Mouse (Mus musculus): Measurements from ENCODE around the gene Slc4a4.
"Not testable (repeated sequence)": the region's sequence is repeated elsewhere in the genome, so short reads cannot be mapped to it uniquely, and the experiment has no call there.

Slc4a4 gene

GRCm38 (mm10) chr5:88961351-88961761 lies 74.7 kb downstream of the Slc4a4 start:
- DNase-seq (ENCODE audit: low read depth), result no peak

GRCm38 (mm10) chr5:88964685-88965290 lies 78.2 kb downstream of the Slc4a4 start:
- no peak for DNase-seq (ENCODE audit: low read depth)

- no peak for DNase-seq (ENCODE audit: low read depth)
These were observed 79.9 kb downstream of the Slc4a4 start for GRCm38 (mm10) chr5:88966507-88966906.

GRCm38 (mm10) chr5:88968923-88969639 lies 82.5 kb downstream of the Slc4a4 start:
- no peak for DNase-seq (ENCODE audit: low read depth)

GRCm38 (mm10) chr5:88971554-88971953 lies 84.9 kb downstream of the Slc4a4 start:
- DNase-seq (ENCODE audit: low read depth), result no peak

GRCm38 (mm10) chr5:88972277-88972676 lies 85.7 kb downstream of the Slc4a4 start:
- DNase-seq (ENCODE audit: low read depth), result no peak

- no peak for DNase-seq (ENCODE audit: low read depth)
These were observed 86.5 kb downstream of the Slc4a4 start for GRCm38 (mm10) chr5:88973130-88973529.

GRCm38 (mm10) chr5:88975694-88976093 lies 89.1 kb downstream of the Slc4a4 start:
- DNase-seq (ENCODE audit: low read depth), result no peak

- DNase-seq (ENCODE audit: low read depth), result no peak
These were observed 89.8 kb downstream of the Slc4a4 start for GRCm38 (mm10) chr5:88976428-88976827.

- DNase-seq (ENCODE audit: low read depth), result no peak
These were observed 94.1 kb downstream of the Slc4a4 start for GRCm38 (mm10) chr5:88980740-88981139.

- peak; percentile 42 for DNase-seq (ENCODE audit: low read depth)
These were observed 94.8 kb downstream of the Slc4a4 start for GRCm38 (mm10) chr5:88981243-88982014.

- DNase-seq (ENCODE audit: low read depth), result no peak
These were observed 95.6 kb downstream of the Slc4a4 start for GRCm38 (mm10) chr5:88982040-88982736.

- DNase-seq (ENCODE audit: low read depth), result no peak
These were observed 96.6 kb downstream of the Slc4a4 start for GRCm38 (mm10) chr5:88983170-88983569.

- DNase-seq (ENCODE audit: low read depth), result no peak
These were observed 97.0 kb downstream of the Slc4a4 start for GRCm38 (mm10) chr5:88983652-88984051.

- DNase-seq (ENCODE audit: low read depth), result no peak
These were observed 102.4 kb downstream of the Slc4a4 start for GRCm38 (mm10) chr5:88989018-88989417.

GRCm38 (mm10) chr5:88990196-88990747 lies 103.7 kb downstream of the Slc4a4 start:
- DNase-seq (ENCODE audit: low read depth), result no peak

GRCm38 (mm10) chr5:88991309-88991708 lies 104.7 kb downstream of the Slc4a4 start:
- not testable (repeated sequence) for DNase-seq (ENCODE audit: low read depth)

- no peak for DNase-seq (ENCODE audit: low read depth)
These were observed 107.9 kb downstream of the Slc4a4 start for GRCm38 (mm10) chr5:88994533-88994932.

- no peak for DNase-seq (ENCODE audit: low read depth)
These were observed 109.6 kb downstream of the Slc4a4 start for GRCm38 (mm10) chr5:88996246-88996645.

- no peak for DNase-seq (ENCODE audit: low read depth)
These were observed 110.7 kb downstream of the Slc4a4 start for GRCm38 (mm10) chr5:88997277-88997676.

GRCm38 (mm10) chr5:88999793-89000192 lies 113.2 kb downstream of the Slc4a4 start:
- DNase-seq (ENCODE audit: low read depth), result no peak

GRCm38 (mm10) chr5:89000598-89000997 lies 114.0 kb downstream of the Slc4a4 start:
- DNase-seq (ENCODE audit: low read depth), result no peak

Data from c-Kit-positive CD71-negative TER-119-negative erythroid progenitor cells, embryonic 14.5 days (primary cell).